Mouse (Mus musculus) layer of hippocampus, adult 9-10 months (tissue): Measurements from ENCODE around the gene Gm7030.
"Not testable (repeated sequence)": the region's sequence is repeated elsewhere in the genome, so short reads cannot be mapped to it uniquely, and the experiment has no call there.

ENCODE experiments used
- DNase-seq: peaks from one replicate; pipeline ENCODE4 v3.0.0; 2022; ENCODE audit warnings: low spot score

Gm7030 gene

DNA sequence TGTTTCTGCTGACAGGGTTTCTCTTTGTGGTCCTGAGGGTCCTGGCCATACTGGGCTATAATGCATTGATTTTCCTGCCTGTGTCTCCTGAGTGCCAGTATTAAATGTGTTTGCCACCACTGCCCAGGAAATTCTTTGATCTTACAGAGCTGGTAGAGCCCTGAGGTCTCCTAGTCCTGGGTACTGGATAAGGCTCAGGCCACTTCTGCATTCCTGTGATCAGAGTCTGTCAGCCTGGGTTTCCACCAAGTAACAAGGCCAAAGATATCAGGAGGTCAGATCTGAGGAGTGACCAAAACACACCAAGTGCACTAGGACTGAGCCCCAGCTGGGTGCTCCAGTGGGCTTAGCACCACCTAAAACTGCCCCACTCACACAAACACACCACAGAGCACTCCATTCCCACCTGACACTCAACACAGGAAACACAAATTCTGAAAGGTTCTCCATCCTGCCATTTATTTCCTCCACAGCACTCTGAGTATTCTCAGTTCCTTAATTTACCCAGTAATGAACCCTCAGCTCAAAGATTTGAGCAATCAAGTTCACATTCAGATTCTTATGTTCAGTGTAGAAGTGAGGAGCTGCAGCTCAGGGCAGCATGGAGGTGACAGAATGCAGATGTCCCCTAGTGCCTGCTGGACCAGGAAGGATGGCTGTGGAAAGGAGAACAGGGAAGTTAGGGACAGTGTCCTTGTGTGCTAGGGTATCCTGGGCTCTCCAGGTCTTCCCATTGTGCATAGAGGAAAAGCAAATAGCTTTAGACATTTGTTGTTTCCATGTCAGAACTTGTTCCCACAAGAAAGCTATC is 6.4 kb upstream of the Gm7030 start:
- not testable (repeated sequence) for DNase-seq

- no peak for DNase-seq
Measured at GRCm38 (mm10) chr17:36131516-36132265, 2.5 kb upstream of the Gm7030 start.

DNA sequence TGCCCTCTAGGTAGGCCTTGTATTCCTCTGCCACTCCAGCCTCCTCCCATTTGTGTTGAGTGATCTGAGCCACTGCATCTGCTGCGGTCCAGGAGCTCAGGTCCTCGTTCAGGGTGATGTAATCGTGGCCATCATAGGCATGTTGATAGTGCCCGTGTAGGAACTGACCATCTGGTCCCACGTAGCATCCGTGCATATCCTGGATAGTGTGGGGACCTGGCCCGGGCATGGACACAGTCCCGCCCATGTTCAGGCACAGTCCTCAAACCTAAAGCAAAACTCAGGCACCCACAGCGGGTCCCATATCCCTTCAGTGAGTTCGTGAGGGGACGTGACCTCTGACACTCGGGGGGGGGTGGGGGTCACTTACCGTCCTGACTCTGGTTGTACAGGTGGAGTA is 700 bp downstream of the Gm7030 start:
- not testable (repeated sequence) for DNase-seq

DNA sequence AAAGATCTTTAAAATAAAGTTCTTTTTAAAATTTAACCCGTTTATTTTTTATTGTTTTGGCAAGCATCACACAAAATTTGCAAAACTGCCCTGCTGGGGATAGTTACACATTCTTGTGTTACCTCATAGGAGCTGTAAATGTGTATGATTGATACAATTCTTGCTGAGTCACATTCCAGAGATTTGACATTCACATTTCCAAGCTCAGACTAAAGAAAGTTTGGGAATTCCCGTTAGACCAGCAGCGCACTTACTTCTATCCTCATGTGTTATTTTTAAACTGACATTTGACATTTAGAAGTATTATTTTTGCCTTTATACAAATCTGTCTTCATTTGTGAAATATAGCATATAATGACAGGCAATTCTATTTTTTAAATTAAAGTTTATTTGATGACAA is 5.1 kb downstream of the Gm7030 start:
- not testable (repeated sequence) for DNase-seq

- peak; percentile 73 for DNase-seq
Measured at GRCm38 (mm10) chr17:36121352-36122020, 7.7 kb downstream of the Gm7030 start, which contains the start of gene Gm19684. TSS of gene Gm19684 (plus strand) at chr17:36121678.

DNA sequence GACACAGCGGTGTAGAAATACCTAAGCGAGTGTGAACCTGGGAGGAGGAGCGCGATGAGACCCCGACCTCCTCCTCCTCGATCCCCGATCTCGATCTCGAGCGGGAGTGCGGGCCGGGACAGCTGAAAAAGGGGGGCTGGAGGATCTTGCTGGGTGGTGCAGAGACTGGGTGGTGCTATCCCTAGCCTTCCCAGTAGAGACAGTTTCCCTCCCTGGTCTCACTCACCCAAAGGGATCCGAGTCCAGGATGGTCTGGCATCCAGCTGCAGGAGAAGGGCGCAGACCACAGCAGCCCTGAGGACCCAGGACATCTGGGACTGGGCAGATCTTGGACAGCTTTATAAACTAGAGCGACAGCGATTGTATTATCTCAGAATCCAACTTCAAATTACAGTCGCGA is 8.4 kb downstream of the Gm7030 start:
- not testable (repeated sequence) for DNase-seq

DNA sequence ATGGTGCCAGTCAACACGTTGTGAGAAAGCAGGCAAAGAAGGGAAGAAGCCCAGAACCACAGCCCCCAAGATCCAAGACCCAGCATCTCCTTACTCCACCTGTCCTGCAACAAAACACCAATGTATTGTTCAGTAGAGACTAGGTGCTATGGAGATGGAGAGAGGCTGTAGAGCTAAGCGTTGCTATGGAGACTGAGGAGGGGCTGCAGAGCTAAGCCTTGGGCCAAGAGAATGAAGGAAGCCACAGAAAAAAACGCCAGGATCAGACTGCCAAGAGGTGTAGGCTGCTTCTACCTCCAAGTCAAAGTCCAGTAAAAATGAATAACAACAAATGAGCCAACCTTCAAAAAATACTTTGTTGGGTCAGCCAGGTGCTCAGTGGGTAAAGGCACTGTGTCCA is 12.7 kb downstream of the Gm7030 start:
- DNase-seq, result not testable (repeated sequence)

DNA sequence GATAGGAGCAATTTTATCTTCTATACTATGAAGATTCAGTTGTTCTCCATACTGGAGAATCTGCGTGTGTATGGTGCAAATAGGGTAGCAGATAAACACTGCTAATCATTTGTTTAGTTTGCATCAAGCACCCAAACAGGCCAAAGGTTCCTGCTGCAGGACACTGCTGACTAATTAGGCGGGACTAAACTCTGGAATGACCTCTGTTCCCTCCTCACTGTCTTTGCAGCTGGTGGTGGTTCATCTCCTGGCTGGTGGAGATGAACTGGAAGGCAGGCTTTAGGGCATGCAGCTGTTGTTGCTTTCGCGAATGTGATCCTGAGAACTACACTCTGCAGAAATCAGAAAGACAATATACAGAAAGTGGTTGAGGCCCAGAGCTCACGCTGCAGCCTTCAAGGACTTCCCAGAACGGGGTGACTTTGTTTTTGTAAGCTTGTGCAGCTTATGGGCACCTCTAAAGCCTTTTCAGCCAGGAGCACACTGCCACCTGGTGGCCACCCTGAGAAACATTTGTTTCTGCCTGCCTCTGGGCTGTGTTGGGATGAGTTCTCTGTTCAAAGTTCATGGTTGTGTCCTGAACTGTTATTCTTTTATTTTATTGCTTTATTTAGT is 15.1 kb downstream of the Gm7030 start:
- not testable (repeated sequence) for DNase-seq

- DNase-seq, result peak; percentile 32
Measured at GRCm38 (mm10) chr17:36111510-36111868, 17.7 kb downstream of the Gm7030 start.

DNA sequence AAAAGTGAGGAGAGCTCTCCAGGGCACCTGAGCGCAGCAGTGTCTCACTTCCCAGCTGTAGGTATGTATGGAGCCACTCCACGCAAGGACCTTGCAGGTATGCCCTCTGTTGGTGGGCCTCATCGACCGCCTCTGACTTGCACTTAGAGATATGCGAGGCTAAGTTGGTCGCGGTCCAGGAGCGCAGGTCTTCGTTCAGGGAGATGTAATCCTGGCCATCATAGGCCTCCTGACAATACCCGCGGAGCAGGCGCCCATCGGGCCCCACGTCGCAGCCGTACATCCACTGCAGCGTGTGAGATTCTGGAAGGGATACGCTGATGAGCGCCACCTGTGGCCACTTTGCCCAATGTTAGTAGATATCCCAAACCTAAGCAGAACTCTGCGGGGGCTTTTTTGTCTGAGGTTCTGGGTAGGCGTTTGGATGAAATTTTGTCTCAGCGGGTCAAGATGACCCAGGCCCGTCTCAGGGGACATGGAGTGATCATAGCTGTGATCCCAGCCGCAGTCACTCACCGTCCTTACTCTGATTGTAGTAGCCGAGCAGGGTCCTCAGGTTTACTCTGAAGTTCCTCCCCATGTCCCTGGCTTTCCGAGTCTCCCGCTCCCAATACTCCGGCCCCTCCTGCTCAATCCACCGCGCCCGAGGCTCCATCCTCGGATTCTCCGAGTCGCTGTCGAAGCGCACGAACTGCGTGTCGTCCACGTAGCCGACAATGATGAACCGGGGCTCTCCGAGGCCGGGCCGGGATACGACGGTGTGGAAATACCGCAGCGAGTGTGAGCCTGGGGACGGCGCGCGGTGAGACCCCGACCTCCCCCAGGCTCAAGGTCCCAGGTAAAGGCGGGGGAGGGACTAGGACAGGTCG is 18.4 kb downstream of the Gm7030 start:
- not testable (repeated sequence) for DNase-seq

DNA sequence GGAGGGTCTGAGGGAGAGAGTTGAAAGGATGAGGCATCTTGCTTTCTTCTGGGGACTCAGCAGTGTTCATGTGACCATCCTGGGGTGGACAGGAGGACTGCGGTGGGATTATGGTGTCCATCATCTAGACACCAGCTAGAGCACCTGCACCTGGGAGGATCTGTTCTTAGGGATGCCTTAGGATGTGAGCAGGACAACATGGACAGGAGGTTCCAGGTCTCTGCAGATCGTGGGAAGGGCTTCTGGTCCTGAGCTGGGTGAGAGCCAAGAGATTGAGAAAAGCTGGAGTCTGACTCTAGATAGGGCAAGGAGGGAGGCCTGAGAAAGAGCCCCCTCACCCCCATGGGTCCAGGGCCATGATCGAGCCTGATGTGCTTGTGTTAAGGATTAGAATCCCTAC is 19.1 kb downstream of the Gm7030 start:
- not testable (repeated sequence) for DNase-seq

DNA sequence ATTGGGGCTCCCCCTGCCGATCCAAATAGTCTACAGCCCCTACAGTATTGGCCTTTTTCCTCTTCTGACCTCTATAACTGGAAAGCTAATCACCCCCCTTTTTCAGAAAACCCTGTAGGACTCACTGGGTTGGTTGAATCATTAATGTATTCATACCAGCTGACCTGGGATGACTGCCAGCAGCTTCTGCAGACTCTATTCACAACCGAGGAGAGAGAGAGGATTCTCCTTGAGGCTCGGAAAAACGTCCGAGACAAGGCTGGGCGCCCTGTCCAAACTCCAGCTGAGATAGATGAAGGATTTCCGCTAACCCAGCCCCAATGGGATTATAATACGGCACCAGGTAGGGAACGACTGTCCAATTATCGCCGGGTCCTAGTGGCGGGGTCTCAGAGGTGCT is 27.1 kb downstream of the Gm7030 start:
- DNase-seq, result not testable (repeated sequence)

DNA sequence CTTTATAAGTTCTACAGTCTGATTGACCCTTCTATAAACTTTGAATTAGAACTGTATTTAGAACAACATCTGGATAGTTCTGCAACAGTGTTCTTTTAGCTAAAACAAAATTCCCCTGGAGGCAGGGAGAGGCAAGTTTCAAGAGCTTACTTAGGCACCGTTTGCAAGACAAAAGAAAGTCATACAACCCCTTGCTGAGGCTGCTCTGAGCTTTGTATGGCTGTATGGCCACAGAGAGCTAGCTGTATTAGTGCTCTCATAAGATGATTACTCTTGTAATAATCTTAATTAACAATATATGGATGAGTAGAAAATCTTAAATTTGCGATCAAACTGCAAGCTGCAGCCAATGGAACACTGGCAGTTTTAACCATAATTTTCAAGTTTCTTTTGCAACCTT is 29.6 kb downstream of the Gm7030 start:
- not testable (repeated sequence) for DNase-seq

DNA sequence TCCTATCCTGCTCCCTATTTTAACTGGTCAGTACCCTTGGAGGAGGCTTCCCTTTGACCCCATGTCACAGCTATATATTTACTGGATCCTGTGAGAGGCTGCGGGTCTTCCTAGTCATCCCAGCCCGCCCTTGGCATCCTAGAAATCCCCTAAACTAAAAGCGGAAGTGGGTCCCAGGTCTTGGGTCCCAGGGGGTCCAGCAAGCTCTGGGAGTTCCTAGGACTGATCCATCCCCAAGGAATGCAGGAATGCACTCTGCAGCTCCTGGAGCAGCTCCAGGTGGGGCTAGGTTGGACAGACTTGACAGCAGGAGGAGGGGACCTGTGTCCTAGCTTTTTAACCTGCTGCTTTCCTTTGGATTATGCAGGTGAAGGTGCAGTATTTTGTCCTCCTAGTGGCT is 35.3 kb downstream of the Gm7030 start:
- no peak for DNase-seq

DNA sequence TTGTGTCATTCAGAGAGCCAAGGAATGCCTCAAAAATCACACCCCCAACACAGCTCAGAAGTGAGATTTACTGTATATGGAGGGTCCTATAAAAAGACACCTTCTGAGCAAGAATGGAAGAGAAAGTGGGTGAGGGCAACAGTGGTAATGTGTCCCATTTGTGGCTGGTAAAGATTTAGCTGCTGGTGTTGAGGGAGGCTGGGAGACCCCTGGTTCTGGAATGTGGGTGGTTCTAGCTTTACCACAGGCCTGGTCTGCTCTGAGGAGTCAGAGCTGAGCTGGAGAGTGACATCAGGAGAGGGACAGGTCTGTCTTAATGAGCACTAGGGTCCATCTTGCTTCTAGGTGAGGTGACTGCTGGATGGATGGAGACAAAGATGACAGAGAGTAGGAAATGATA is 36.7 kb downstream of the Gm7030 start:
- DNase-seq, result not testable (repeated sequence)

GRCm38 (mm10) chr17:36091933-36092332 is 37.3 kb downstream of the Gm7030 start:
- DNase-seq, result not testable (repeated sequence)

GRCm38 (mm10) chr17:36085976-36086375 is 43.2 kb downstream of the Gm7030 start:
- not testable (repeated sequence) for DNase-seq

DNA sequence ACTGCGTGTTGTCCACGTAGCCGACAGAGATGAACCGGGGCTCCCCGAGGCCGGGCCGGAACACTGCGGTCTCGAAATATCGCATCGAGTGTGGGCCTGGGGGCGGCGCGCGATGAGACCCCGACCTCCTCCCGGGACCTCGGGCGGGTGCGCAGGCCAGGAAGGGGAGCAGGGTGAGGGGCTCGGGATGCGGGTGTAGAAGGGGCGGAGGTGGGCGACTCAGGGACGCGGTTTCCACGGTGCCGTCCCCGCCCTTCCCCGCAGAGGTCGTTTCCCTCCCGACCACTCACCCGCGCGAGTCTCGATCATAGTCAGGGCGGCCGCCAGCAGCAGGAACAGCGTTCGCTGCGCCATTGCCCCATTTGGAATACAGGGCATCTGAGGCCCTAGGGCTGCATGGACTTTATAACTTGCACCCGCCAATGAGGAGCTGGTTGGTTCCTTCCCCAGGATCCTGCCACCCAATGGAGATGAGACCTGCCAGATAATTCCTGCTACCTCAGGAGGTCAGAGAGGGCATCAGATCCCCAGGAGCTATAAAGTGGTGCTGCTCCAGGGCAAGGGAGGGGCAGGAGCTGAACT is 45.3 kb downstream of the Gm7030 start:
- no peak for DNase-seq

GRCm38 (mm10) chr17:36083266-36083869 is 45.9 kb downstream of the Gm7030 start:
- no peak for DNase-seq

DNA sequence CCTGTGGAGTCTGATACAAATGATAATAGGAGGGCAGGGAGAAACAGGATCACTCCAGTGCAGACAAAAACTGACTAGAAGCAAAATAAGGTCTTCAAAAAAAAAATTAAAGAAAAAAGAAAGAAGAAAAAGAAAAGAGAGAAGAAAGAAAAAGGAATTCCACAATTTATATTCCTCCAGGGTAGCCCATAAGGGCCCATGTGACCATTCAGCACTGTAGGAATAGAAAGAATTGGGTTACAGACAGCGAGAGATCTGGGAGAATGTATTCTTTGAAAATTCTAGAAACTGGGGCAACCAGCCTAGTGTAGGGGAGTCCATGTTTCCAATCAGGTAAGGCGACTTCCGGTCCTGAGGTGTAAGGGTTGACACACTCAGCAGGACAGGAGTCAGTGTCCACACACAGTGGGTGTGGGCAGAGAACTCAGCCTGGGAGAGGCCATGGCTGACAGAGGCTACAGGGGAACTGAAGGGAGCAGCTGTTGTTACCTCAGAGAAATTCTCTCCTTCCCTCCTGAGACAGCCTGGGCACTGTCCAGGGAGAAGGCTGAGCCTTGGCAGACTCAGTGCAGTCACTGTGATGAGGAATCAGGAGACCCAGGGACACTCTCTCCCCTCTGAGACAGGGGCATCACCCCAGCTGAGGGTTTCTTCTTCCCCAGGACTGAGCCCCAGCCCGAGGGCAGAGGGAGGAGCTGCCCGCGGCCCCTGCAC is 46.5 kb downstream of the Gm7030 start:
- not testable (repeated sequence) for DNase-seq
